Mouse (Mus musculus) mature B cell (primary cell): ENCODE results near the gene Arhgef19.

Experiments
- in situ Hi-C: fragments of 300-500 bp; cut with MboI; formaldehyde crosslinking; loops from 2 replicates; pipeline ENCODE4 v1.14.3; 2019

Gene Arhgef19

GRCm38 (mm10) chr4:141283879-141284411 lies 44.6 kb downstream of the Arhgef19 start:
- in situ Hi-C loops: no loop called here

- in situ Hi-C loops: no loop called here
These were observed 45.2 kb downstream of the Arhgef19 start for GRCm38 (mm10) chr4:141284486-141284885.

- in situ Hi-C loops: no loop called here
These were observed 45.8 kb downstream of the Arhgef19 start for GRCm38 (mm10) chr4:141285128-141285527.

GRCm38 (mm10) chr4:141286860-141287517 lies 47.7 kb downstream of the Arhgef19 start:
- in situ Hi-C loops: no loop called here

- in situ Hi-C loops: no loop called here
These were observed 48.3 kb downstream of the Arhgef19 start for GRCm38 (mm10) chr4:141287518-141288004.

GRCm38 (mm10) chr4:141288152-141288551 lies 48.9 kb downstream of the Arhgef19 start:
- in situ Hi-C loops: no loop called here

GRCm38 (mm10) chr4:141291571-141292375 lies 52.5 kb downstream of the Arhgef19 start:
- in situ Hi-C loops: no loop called here

- in situ Hi-C loops: no loop called here
These were observed 56.5 kb downstream of the Arhgef19 start for GRCm38 (mm10) chr4:141295774-141296186.

GRCm38 (mm10) chr4:141297934-141298333 lies 58.6 kb downstream of the Arhgef19 start:
- in situ Hi-C loops: no loop called here

- in situ Hi-C loops: no loop called here
These were observed 60.1 kb downstream of the Arhgef19 start for GRCm38 (mm10) chr4:141299356-141299755.

- in situ Hi-C loops: no loop called here
These were observed 60.9 kb downstream of the Arhgef19 start for GRCm38 (mm10) chr4:141300196-141300595.

GRCm38 (mm10) chr4:141301116-141301553 lies 61.8 kb downstream of the Arhgef19 start, which contains the start of gene Epha2:
TSS of gene Epha2 (plus strand) at chr4:141301240.
- in situ Hi-C loops: no loop called here

GRCm38 (mm10) chr4:141301591-141302427 lies 62.5 kb downstream of the Arhgef19 start:
- in situ Hi-C loops: no loop called here

- in situ Hi-C loops: no loop called here
These were observed 63.4 kb downstream of the Arhgef19 start for GRCm38 (mm10) chr4:141302428-141303401.

GRCm38 (mm10) chr4:141303402-141304222 lies 64.3 kb downstream of the Arhgef19 start:
- in situ Hi-C loops: no loop called here

- in situ Hi-C loops: no loop called here
These were observed 64.9 kb downstream of the Arhgef19 start for GRCm38 (mm10) chr4:141304223-141304611.

- in situ Hi-C loops: no loop called here
These were observed 66.8 kb downstream of the Arhgef19 start for GRCm38 (mm10) chr4:141306057-141306456.
